Mouse (Mus musculus) spleen, postnatal 10 days (tissue): ENCODE data around the gene Pik3ap1.

Experiments
- DNase-seq, 2 experiments: peaks; one replicate each; pipeline ENCODE4 v3.0.0; 2021 to 2022; ENCODE audit warnings: low spot score in 2 of 2

Pik3ap1 gene

GRCm38 (mm10) chr19:41369557-41370460, 15.1 kb downstream of the Pik3ap1 start:
- DNase-seq: peak in 1 of 2 experiments; percentile 52

DNA sequence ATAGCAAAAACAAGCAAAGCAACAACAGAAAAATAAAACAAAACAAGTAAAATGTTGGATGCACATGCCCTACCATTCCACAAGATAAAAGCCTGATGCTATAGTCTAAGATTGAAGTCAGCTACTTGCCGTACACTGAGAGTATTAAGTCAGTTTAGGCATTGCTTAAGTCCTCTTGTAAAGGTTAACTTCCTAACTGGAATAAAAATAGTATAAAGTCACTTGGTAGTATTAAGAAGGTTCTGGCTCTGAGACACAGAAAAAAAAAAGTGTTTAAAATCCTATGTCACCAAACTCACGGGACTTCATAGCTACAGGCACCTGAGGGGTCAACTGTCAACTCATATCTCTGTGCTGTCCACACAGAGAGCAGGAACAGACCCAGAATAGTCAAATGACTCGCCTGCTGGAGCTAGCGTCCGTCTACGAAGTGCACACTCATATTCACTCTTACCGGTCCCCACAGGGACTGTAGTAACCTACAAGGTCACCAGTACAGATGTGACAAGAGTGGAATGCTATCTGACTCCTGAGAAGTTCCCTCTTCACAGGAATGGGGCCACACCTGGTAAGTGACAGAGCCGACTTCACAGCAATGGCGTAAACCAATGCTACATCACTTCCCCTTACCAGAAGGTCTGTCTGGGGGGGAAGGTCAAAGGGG, 17.9 kb downstream of the Pik3ap1 start:
- DNase-seq: no peak

DNA sequence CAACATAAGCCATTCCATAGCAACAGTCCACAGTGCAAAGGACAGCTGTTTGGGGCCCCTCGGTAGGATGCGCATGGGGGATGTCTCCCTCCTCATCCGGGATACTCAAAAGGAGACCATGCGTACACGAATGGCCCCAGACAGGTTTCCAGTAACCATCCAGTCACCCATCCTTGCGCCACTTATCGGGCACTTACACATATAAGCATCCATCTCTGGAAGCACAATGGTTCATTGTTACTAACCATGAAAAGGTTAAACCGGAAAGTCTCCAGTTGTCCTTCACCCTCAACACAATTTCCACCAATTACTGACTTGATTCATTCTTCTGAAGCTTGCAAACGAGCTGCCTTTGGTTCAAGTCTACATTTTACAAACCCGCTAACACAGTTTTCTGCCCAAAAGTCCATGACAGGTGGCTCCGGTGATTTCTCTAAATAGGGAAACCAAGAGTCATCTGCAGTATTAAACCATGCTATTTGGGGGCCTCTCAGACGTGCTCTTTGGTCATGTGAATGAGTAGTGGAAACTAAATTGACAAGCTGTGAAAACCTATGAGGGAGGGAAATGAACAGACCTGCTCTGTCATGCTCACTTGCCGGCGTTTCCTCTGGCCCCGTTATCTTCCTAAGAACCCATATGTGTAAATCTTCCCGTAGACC, 18.6 kb downstream of the Pik3ap1 start:
- no peak for DNase-seq

GRCm38 (mm10) chr19:41365570-41365969, 19.3 kb downstream of the Pik3ap1 start:
- no peak for DNase-seq

DNA sequence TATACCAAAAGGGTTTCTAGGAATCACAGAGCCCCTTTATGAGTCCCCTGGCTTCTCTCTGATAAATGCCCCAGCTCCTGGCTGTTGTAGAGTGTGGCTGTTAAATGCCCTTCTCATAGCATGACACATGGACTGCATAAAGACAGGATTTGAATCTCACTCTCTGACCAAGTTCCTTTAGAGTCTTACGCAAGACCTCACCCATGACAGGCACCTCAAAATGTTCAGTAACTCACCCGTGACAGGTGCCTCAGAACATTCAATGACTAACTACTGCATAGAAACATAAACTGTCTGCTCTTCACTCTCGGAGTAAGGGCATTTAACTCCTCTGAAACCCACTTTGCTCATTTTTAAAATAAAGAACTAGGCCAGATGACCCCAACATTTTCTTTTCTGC, 20.4 kb downstream of the Pik3ap1 start:
- DNase-seq: no peak

- DNase-seq: no peak
Observed at GRCm38 (mm10) chr19:41362963-41363362, 21.9 kb downstream of the Pik3ap1 start.

- peak in 1 of 2 experiments; percentile 53 for DNase-seq
Observed at GRCm38 (mm10) chr19:41360459-41360858, 24.4 kb downstream of the Pik3ap1 start.

DNA sequence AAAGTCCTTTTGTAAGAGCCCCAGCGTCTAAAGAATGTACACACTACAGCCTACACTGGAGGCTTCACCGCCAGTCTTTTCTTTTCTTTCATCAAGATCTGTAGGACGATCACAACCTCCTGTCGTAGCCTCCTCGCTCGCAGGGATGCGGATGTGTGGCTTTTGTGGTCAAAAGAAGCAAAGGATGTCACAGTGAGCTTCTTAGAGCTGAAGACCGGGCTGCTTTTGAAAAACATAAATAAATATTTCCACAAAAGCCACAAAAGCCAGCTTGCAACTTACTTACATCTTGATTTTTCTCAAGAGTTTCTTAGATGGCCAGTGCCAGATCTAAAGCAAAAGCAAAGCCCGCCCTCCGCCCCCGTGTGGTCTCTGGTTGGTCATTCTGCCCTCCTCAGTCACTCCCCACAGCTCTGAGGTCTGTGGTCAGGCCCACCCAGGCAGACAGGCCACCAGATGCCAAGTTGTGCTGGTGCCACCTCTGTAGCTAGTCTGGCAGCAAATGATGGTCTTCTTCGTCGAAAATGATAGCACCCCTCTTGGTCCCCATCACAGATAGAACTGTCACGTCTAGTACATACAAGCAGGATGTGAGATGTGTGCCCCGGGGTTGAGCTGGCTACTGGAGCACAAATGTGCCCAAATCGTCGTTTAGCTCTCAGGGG, 30.5 kb downstream of the Pik3ap1 start:
- DNase-seq: no peak

GRCm38 (mm10) chr19:41349624-41350023, 35.3 kb downstream of the Pik3ap1 start:
- DNase-seq: no peak

GRCm38 (mm10) chr19:41348161-41348560, 36.7 kb downstream of the Pik3ap1 start:
- DNase-seq: no peak

GRCm38 (mm10) chr19:41347326-41347725, 37.6 kb downstream of the Pik3ap1 start:
- DNase-seq: no peak

- DNase-seq: no peak
Observed at GRCm38 (mm10) chr19:41346099-41346850, 38.6 kb downstream of the Pik3ap1 start.

- DNase-seq: peak in 1 of 2 experiments; percentile 79
Observed at GRCm38 (mm10) chr19:41345028-41345741, 39.7 kb downstream of the Pik3ap1 start.

GRCm38 (mm10) chr19:41344666-41345027, 40.3 kb downstream of the Pik3ap1 start:
- peak in 1 of 2 experiments; percentile 39 for DNase-seq

DNA sequence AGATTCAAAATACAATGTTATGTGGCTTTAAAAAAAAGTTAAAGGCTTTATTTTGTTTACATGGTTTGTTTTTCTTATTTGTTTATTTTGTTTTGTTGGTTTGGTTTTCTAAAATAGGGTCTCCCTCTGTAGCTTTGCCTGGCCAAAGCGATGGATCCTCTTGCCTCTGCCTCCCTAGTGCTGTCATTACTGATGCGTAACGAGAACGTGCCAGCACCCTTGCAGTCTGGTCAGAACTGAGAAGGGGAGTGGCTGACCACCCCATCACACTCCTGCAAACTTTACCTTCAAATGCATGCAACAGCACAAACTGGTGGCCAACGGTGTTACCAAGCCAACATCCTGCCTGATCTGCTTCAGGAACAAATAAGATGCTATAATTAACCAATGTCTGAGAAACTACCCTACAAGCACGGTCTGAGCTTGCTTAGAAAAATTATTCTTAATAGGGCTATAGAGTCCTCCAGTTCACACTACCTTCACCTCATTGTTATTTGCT, 42.3 kb downstream of the Pik3ap1 start:
- no peak for DNase-seq

DNA sequence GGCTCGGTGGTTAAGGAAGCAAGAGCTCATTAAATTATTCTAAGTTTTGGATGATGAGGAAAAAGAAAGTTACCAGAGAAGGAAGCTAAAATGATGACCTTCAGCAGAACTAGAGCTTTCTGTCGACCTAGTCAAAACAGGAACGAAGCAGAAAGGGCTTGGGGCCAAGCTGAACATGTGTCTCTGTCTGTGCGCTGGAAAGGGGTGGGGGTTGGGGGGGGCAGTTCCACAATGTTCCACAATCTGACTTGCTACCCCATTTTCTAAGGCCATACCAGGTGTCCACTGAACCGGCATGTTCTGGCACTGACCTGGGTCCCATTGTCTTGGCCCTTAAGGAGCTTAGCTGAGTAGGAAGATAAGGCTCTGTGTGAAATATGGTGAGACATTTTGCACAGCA, 43.2 kb downstream of the Pik3ap1 start:
- DNase-seq: no peak

- peak in 1 of 2 experiments; percentile 53 for DNase-seq
Observed at GRCm38 (mm10) chr19:41339020-41339836, 45.7 kb downstream of the Pik3ap1 start.

DNA sequence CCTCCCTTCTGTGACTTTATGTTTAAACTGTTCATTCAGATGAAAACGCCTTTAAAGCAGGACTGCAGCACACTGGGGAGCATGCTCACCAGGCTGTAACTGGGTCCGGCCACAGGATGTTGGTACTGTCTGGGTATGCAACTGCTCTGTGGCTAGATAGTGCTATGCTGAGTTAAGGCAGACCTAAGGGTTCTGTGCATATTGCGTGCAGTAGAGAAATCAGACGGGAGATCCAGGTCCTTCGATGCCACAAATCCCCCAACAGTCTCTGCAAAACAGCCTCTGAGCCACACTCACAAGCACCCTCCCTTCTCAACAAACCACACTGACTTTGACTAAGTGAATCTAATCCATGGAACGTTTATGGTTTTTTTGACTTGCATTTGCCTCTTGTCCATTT, 46.5 kb downstream of the Pik3ap1 start:
- no peak for DNase-seq

- no peak for DNase-seq
Observed at GRCm38 (mm10) chr19:41335721-41336120, 49.2 kb downstream of the Pik3ap1 start.
